Mouse (Mus musculus) Patski (cell line): ENCODE results near the gene Nipsnap3b. TPM values are rescaled to one million over a fixed set of nuclear protein-coding genes. Genes with fewer than 3 reads are reported as not detected.

Experiments
- ATAC-seq: fragments of 100-300 bp; one replicate; pipeline ENCODE4 v1.8.0; 2021
- CTCF ChIA-PET: fragments of 350-600 bp; sonication (Branson Sonifier 250); formaldehyde crosslinking; loops from one replicate; lab custom pipeline; 2022; ENCODE audit warnings: inconsistent platforms; lab: Charles Lee
- POLR2A ChIA-PET: fragments of 350-600 bp; sonication (Branson Sonifier 250); formaldehyde crosslinking; loops from one replicate; lab custom pipeline; 2022; ENCODE audit warnings: antibody characterized with exemption, inconsistent platforms; lab: Charles Lee
- DNase-seq: peaks from one replicate; pipeline ENCODE4 v3.0.0-alpha.2; 2011; ENCODE audit warnings: low read depth, low spot score
- H3K27me3 ChIP-seq: fragments of 371-371 bp; one replicate; pipeline ENCODE4 v1.5.1; 2021
- CTCF ChIP-seq: fragments of 100-300 bp; IDR thresholded peaks from one replicate; pipeline ENCODE4 v1.5.1; 2021
- in situ Hi-C: fragments of 300-500 bp; cut with MboI; formaldehyde crosslinking; loops from 3 replicates; pipeline ENCODE4 v1.11.1; 2018; ENCODE audit warnings: low pct_unique_long_range_greater_than_20kb, mixed read lengths
- polyA plus RNA-seq: library from polyadenylated mRNA; unstranded; gene quantifications from one replicate; pipeline ENCODE4 v1.2.3, GENCODE M21; 2021

Nipsnap3b gene
- polyA plus RNA-seq, 1 experiment from 2014 or later, result 30.7 TPM

- no peak for ATAC-seq
- TF ChIP-seq CTCF, result no peak
- no peak for DNase-seq
- CTCF ChIA-PET, result no interaction called here
- POLR2A ChIA-PET, result no interaction called here
- in situ Hi-C loops, result loop anchor here (25.0 kb wide), 1 partner anchor 556 kb away; no protein-coding TSS in a partner anchor
- H3K27me3 ChIP-seq, result no peaks in the 10 kb centered on the region
Measured at GRCm38 (mm10) chr4:53018392-53018791, 6.7 kb downstream of the Nipsnap3b start.

GRCm38 (mm10) chr4:53023189-53023925 is 11.7 kb downstream of the Nipsnap3b start:
- TF ChIP-seq CTCF, result no peak
- no peaks in the 10 kb centered on the region for H3K27me3 ChIP-seq
- ChIA-PET CTCF (no interaction called here), POLR2A (no interaction called here)
- DNase-seq (no peak), ATAC-seq (no peak)
- in situ Hi-C loops, result loop anchor here (25.0 kb wide), 1 partner anchor 561 kb away; no protein-coding TSS in a partner anchor

- no peak for DNase-seq
- TF ChIP-seq CTCF, result no peak
- ChIA-PET POLR2A (no interaction called here), CTCF (no interaction called here)
- ATAC-seq, result no peak
- no peaks in the 10 kb centered on the region for H3K27me3 ChIP-seq
- in situ Hi-C loops, result loop anchor here (25.0 kb wide), 1 partner anchor 562 kb away; no protein-coding TSS in a partner anchor
Measured at GRCm38 (mm10) chr4:53024397-53024796, 12.7 kb downstream of the Nipsnap3b start.

DNA sequence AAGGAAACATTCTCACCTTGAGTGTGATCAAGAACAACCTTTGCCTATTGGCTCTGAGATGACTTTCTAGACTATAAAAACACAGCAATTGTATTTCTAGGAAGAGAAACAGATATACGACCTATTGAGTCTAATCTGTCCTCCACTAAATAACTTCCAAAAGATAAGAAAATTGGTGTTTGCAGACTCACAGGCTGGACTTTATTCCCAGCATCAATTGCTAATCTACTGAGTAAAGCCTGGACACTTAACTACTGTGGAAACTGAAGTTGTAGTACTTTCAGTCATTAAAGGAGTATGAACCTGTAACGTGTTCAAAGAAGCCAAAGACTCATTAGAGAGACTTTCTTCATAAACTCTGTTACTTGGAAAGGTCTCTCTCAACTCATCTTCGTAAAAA is 16.1 kb downstream of the Nipsnap3b start:
- ChIA-PET CTCF (no interaction called here), POLR2A (interaction anchor here (0.6 kb wide), 1 partner anchor 8 kb away, joined by 3 read pairs; no protein-coding TSS in a partner anchor)
- no peak for DNase-seq
- in situ Hi-C loops, result no loop called here
- ATAC-seq, result no peak
- H3K27me3 ChIP-seq, result no peaks in the 10 kb centered on the region
- TF ChIP-seq CTCF, result no peak

- ATAC-seq (no peak), DNase-seq (no peak)
- TF ChIP-seq CTCF, result peak; percentile 16
- H3K27me3 ChIP-seq, result no peaks in the 10 kb centered on the region
- in situ Hi-C loops, result loop anchor here (5.0 kb wide), 1 partner anchor 52 kb away; no protein-coding TSS in a partner anchor
- CTCF ChIA-PET, result no interaction called here
- POLR2A ChIA-PET, result no interaction called here
Measured at GRCm38 (mm10) chr4:53030326-53030948, 18.8 kb downstream of the Nipsnap3b start.

DNA sequence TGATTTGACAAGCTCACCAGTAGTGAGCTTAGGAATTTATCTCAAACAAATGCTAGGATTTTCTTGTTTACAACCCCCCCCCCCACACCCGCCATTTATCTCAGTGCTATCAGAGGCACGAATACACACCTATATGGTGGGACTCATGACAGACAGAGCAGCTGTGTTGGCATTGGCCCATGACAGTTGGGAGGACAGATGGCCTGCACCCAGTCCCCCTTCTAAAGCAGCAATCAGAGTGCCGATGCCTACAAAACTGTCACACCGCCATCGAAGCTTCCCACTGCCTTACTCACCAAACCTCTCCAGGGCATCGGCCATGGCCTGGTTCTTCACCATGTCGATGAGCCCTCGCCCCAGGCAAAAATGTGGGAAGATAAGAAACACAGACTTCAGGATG is 32.1 kb downstream of the Nipsnap3b start:
- ChIA-PET POLR2A (no interaction called here), CTCF (no interaction called here)
- in situ Hi-C loops, result no loop called here
- TF ChIP-seq CTCF, result no peak
- no peaks in the 10 kb centered on the region for H3K27me3 ChIP-seq
- ATAC-seq (no peak), DNase-seq (no peak)

- ChIA-PET CTCF (no interaction called here), POLR2A (no interaction called here)
- TF ChIP-seq CTCF, result no peak
- no peak for DNase-seq
- in situ Hi-C loops, result no loop called here
- ATAC-seq, result peak; percentile 17
- no peaks in the 10 kb centered on the region for H3K27me3 ChIP-seq
Measured at GRCm38 (mm10) chr4:53045807-53046206, 34.1 kb downstream of the Nipsnap3b start.

GRCm38 (mm10) chr4:53046238-53047022 is 34.8 kb downstream of the Nipsnap3b start:
- in situ Hi-C loops, result no loop called here
- CTCF ChIA-PET, result no interaction called here
- TF ChIP-seq CTCF, result no peak
- POLR2A ChIA-PET, result no interaction called here
- ATAC-seq (peak; percentile 31), DNase-seq (peak; percentile 47)
- H3K27me3 ChIP-seq, result no peaks in the 10 kb centered on the region

DNA sequence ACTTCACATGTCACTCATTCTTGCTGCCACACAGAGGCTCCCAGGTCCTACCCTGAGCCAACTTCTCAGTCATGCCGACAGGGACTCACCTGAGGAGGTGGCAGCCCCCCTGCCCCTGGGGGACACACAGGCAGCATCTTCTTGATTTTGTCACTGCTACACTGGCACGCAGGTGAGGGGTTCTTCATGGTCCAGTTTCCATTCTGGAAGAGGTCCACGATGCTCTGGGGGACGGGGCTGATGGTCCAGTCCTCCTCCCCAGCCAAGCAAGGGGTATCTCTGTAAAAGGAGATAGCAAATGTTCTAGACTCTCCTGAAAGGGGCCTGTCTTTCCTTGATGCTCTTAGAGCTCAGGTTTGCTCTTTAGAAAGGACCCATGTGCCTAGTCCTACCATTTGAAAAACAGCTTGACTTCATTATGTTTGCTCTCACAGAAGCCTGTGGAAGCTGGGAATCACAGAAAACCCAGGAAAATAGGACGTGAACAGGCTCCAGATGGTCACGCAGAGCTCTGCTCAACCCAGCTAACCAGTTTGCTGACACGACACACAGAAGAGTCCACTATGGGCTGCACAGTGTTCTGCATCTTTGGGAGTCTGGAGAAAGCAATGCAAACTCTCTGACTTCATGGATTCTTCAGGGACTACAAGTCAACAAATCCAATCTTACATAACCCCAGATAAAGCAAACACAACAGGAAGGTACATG is 50.8 kb downstream of the Nipsnap3b start:
- ChIA-PET CTCF (no interaction called here), POLR2A (no interaction called here)
- no peak for TF ChIP-seq CTCF
- in situ Hi-C loops, result no loop called here
- H3K27me3 ChIP-seq, result no peaks in the 10 kb centered on the region
- ATAC-seq, result no peak
- no peak for DNase-seq

Other genes with a start within 250 kb of the Nipsnap3b start
- not detected for gene Olfr275, start 197.3 kb upstream of the Nipsnap3b start, polyA plus RNA-seq
- gene Olfr273, start 152.6 kb upstream of the Nipsnap3b start, polyA plus RNA-seq, result not detected
- not detected for gene Olfr272, start 92.7 kb upstream of the Nipsnap3b start, polyA plus RNA-seq
- not detected for gene Olfr270, start 47.3 kb upstream of the Nipsnap3b start, polyA plus RNA-seq
- gene Nipsnap3a, start 22.6 kb upstream of the Nipsnap3b start, polyA plus RNA-seq, result not detected
- gene Abca1, start 148.0 kb downstream of the Nipsnap3b start, polyA plus RNA-seq, result 78.1 TPM